Mouse (Mus musculus) bone marrow macrophage, adult 2 months (primary cell): ENCODE results near the gene Tmub2. TPM values are rescaled to one million over a fixed set of nuclear protein-coding genes. Genes with fewer than 3 reads are reported as not detected.
A peak's percentile ranks its signal among the peaks of the same experiment; 100 is the strongest.

Experiments
- H3K27ac ChIP-seq: 2 replicates; pipeline ENCODE4 v1.5.1; 2012; ENCODE audit warnings: low read depth, low read length; ENCODE audit not compliant: insufficient read depth
- H3K4me1 ChIP-seq: 2 replicates; pipeline ENCODE4 v1.6.1; 2012; ENCODE audit warnings: low read length; ENCODE audit not compliant: control insufficient read depth, insufficient read depth
- H3K4me3 ChIP-seq: 2 replicates; pipeline ENCODE4 v1.5.1; 2012; ENCODE audit warnings: mild to moderate bottlenecking, low read length, moderate library complexity; ENCODE audit not compliant: insufficient read depth
- CTCF ChIP-seq: IDR thresholded peaks from 2 replicates; pipeline ENCODE4 v1.5.1; 2012; ENCODE audit warnings: low read depth, mild to moderate bottlenecking, low read length, moderate library complexity
- POLR2A ChIP-seq: IDR thresholded peaks from 2 replicates; pipeline ENCODE4 v1.6.1; 2012; ENCODE audit warnings: mild to moderate bottlenecking, low read depth, low read length, borderline replicate concordance
- polyA plus RNA-seq: library from polyadenylated mRNA; stranded (reverse); fragments of >200 nt; gene quantifications from 2 replicates; pipeline ENCODE4 v1.2.4, GENCODE M21; 2012; ENCODE audit not compliant: missing spikeins, insufficient read depth, insufficient read length

The Tmub2 gene
- polyA plus RNA-seq, 1 experiment = 62.2 TPM

DNA sequence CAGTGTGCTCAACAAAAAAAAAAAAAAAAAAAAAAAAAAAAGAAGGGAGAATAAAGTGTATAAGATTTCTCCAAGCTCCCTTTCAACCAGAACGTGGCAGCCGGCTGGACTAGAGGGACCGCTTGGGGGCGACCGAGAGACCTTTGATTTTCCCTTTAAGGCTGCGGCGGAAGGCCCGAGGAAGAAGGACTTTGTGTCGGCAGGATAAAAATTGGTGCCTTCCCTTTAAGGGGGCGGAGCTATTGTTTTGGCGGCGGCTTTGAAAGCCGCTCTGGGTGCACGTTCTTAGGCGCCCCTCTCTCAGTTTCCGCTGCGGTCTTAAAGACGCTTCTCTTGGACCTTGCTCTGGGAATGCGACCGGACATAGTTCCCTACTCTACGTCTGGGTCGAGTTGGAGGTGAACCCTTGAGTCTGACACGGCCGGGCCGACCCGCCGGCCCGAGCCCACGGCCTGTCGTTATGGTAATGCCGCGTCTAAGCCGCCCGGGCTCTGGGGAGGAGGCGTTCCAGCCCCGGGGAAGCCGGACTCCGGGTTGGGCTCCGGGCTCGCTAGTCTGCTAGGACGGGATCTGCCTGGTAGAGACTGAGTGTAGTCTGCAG is 36.0 kb upstream of the Tmub2 start, which contains the start of gene BC030867:
Gene BC030867 (plus strand): TSS at position 253 of the 601 bp plus-strand sequence.
- Histone ChIP-seq H3K27ac (peak within 1 kb of the TSS; percentile 11), H3K4me3 (peak within 1 kb of the TSS; percentile 64), H3K4me1 (peaks cover 16% of the 10 kb centered on the region)
- TF ChIP-seq CTCF (peak; percentile 50; the same call in 1 of the 2 replicates), POLR2A (no peak)

DNA sequence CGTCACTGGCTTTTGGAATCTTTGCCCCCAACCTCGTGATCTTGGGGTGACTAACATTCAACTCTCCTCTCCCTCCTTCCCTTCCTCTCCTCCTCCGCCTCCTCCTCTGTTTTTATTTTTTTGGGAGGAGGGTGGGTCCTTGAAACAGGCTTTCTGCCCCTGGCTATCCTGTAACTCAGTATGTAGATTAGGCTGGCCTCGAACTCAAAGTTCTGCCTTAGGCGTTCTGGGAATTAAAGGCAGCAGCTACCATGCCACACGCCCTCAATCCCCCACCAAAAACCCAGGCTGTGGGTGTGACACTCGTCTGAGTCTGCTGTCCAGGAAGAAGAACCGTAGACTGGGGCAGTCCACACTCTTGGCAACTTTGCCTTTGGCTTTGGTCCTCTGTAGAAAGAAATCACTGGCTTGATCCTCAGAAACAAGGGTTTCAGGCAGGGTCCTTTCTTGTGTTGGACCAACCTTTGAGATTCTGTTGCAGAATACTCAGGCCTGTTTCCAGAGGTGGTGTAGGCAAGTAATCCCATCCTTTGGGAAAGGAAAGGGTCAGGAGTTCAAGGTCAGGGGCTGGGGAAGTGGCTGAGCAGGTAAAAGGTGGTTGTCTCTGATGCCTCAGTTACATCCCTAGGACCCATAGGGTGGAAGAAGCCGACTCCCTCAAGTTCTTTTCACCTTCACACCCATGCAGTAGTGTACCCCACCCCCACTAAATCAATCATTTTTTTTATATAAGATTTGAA is 35.2 kb upstream of the Tmub2 start:
- Histone ChIP-seq H3K4me1 (peaks cover 14% of the 10 kb centered on the region), H3K4me3 (peak overlapping the region; percentile 64), H3K27ac (peak overlapping the region; percentile 11)
- TF ChIP-seq CTCF (no peak), POLR2A (no peak)

DNA sequence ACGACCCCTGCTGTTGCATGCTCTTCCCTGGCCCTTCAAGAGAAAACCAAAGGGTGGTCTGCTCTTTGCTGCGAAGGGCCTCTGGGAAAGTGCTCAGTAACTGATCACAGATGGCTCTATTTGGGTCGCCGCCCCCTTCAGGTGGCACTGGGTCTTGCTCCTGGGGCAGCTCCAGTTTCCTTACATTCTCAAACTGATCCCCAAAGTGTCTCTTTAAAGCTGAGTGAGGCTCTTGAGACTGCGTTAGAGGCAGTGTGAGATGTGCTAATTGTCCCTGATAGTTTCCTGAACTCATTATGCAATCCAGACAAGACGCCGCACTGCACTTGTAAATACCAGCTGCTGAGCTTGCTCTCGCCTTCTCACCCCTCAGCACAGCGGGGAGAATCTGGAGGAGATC is 27.2 kb upstream of the Tmub2 start:
- H3K27ac ChIP-seq = no peak overlapping the region
- TF ChIP-seq CTCF (0 out of 2 replicates have a peak, but pooled peaks have one; percentile 13), POLR2A (no peak)
- H3K4me1 ChIP-seq = no peaks in the 10 kb centered on the region
- no peak overlapping the region for H3K4me3 ChIP-seq

DNA sequence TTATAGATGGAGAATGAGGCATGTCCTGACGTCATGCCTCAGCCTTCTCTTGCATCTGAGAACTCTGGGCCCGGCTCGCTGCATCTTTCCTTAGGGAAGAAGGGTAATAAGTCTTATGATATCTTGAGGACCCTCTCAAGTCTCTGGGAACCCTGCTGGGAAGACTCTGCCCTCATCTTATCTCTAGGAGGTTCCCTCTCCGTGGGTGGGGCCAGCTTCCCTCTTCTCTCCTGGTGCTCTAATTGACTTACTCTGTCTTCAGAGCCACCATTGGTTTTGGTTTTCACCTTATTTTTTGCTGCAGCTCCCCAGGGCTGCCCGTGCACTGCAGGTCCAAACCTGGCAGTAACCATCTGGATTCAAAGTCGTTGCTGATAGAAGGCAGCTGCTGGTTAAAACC is 26.6 kb upstream of the Tmub2 start:
- TF ChIP-seq POLR2A = no peak
- no peak for TF ChIP-seq CTCF
- Histone ChIP-seq H3K27ac (no peak overlapping the region), H3K4me1 (no peaks in the 10 kb centered on the region), H3K4me3 (no peak overlapping the region)

DNA sequence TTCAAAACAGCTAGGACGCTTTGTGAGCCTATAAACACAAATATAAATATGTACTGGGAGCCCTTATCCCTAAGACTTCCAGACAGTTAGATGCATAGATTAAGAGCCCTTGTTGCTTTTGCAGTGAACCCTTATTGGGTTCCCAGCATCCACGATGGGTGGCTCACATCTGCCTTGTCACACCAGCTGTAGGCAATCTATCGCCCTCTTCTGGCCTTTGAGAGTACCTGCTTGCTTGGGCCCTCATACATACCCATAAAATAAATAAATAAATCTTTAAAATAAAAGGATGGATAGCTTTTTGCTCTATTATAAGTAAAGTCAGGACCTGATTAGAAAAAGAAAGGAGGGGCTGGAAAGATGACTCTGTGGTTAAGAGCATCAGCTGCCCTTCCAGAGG is 26.2 kb upstream of the Tmub2 start:
- no peak overlapping the region for H3K27ac ChIP-seq
- no peak overlapping the region for H3K4me3 ChIP-seq
- H3K4me1 ChIP-seq = no peaks in the 10 kb centered on the region
- TF ChIP-seq CTCF (no peak), POLR2A (no peak)

DNA sequence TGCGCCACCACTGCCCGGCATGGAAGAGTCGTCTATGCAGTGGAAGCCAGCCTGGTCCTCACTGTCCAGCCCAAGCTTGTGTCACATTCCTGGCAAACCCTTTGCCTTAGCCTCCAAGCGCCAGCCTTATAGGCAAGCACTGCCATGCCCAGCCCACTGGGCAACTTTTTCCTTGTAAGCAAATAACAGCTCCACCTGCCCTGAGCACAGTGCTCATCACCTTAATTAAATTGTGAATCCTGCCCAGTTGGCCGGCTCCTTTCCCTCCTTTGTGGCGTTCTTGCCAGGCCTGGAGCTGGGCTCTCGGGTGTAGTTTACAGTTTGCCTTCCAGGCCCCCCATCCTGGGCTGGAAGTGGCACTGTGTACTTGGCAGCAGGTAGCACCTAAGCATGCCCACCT is 21.5 kb upstream of the Tmub2 start:
- no peak for TF ChIP-seq POLR2A
- TF ChIP-seq CTCF = no peak
- Histone ChIP-seq H3K4me3 (no peak overlapping the region), H3K27ac (no peak overlapping the region), H3K4me1 (peaks cover 4% of the 10 kb centered on the region)

DNA sequence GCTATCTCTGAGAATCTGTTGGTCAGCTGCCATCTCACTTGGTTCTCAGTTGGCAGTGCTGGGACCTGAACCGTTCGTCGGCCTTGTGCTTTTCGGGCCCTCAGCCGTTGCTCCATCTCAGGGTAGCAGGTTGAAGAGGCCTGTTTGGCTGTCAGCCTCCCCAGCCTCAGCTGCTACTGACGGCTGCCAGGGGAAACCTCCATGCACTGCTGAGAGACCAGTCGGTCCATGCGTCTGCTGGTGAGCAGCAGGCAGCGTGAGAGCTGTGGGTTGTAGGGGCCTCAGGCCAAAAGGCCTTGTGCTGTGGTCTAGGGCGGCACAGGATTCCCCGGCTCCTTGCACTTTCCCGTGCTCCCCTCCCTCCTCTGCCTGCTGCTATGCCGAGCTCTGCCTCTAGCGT is 18.9 kb upstream of the Tmub2 start:
- H3K4me3 ChIP-seq = no peak overlapping the region
- no peak overlapping the region for H3K27ac ChIP-seq
- peaks cover 6% of the 10 kb centered on the region for H3K4me1 ChIP-seq
- no peak for TF ChIP-seq CTCF
- TF ChIP-seq POLR2A = no peak

DNA sequence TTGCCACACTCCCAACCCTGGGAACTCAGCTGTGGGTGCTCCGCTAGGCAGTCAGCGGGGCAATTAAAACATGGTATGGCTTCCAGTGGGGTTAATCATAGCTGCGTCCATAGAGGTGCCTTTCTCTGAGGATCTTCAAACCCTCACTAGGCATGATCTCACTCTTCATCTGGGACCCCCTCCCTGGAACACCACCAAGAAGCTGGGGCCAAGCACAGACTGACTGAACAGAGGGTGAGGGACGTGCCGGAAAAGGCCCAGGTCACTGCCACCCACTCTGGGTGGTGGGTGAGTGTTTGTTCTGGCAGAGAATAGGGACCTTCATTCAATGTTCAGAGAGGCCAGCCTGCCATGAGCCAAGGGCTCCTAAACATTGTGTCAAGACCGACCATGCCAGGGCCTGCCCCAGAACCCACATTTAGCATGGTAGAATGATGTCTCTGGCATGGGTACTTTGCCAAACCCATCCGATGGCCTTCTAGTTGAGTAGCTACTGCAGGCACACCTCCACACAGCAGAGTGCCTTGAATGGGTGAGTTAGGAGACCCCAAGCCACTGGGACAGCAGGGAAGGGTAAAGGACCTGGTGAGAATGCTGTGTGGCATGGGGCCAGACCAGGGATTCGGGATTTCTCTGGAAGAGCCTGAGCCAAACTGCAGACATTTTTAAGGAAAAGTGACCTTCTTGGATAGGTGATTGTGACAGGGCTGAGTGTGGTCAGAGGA is 17.9 kb upstream of the Tmub2 start:
- peaks cover 6% of the 10 kb centered on the region for H3K4me1 ChIP-seq
- H3K27ac ChIP-seq = no peak overlapping the region
- no peak overlapping the region for H3K4me3 ChIP-seq
- TF ChIP-seq POLR2A (no peak), CTCF (no peak)

DNA sequence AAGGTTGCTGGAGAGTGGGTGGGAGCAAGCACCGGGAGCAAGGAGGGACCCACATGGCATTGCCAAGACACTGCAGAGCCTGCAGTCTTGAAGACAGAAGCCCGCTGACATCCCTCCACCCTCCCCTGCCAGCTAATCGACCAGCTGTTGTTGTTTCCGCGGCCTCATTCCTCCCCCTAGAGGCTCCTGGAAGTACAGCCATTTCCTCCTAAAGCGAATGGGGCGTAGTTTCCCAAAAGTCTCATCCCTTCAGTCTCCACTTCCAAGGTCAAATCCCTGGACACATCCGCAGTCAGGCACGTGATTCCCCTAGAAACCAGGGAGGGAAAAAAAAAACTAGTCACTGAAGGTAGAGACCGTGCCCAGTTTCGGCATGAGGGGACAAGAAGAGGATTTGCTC is 17.3 kb upstream of the Tmub2 start:
- TF ChIP-seq POLR2A = no peak
- TF ChIP-seq CTCF = peak; percentile 27; the same call in 1 of the 2 replicates
- Histone ChIP-seq H3K4me1 (peaks cover 6% of the 10 kb centered on the region), H3K4me3 (no peak overlapping the region), H3K27ac (no peak overlapping the region)

DNA sequence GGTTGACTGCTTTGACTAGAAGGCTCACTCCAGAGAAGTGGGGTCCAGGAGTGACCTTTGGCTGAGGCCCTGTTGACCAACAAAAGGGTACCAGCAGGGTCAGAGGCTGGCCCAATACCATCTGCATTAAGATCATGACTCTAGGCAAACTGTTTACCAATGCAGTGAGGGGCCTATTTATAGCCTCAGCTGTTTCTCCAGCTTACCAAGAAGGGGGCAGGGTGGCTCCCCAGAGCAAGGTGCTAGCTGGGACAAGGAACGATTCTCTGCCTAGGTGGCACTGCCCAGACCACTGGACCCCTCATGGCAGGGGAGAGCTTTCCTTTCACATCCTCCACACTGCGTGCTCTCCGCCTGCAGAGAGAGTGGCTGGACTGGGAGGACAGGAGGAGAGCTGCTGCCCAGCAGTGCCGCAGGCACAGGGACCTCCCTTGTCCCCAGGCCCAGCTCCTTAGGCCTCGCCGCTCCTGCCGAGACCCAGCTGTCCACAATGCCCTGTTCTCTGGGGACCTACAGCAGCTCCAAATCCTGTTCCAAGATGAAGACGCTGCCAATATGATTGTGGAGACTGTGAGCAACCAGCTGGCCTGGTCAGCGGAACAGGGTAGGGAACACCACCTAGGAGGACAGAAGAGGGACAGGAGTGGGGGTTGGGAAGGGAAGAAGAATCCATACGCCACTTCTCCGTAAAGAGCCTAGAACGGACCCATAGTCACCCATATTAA is 16.0 kb upstream of the Tmub2 start, which contains the start of gene Asb16:
Gene Asb16 (plus strand): TSS at position 224 of the 725 bp plus-strand sequence.
- no peak for TF ChIP-seq POLR2A

More for the DNA sequence above, 16.0 kb upstream of the Tmub2 start, which contains the start of gene Asb16:
- Histone ChIP-seq H3K27ac (no peak within 1 kb of the TSS), H3K4me1 (peaks cover 6% of the 10 kb centered on the region), H3K4me3 (no peak within 1 kb of the TSS)
